Mouse (Mus musculus): Measurements from ENCODE around the gene Adarb1.

The Adarb1 gene

GRCm38 (mm10) chr10:77438021-77438420, 20.0 kb upstream of the Adarb1 start:
- no peak for DNase-seq (ENCODE audit: extremely low read depth, low read depth, low spot score)

- DNase-seq (ENCODE audit: extremely low read depth, low read depth, low spot score), result no peak
Observed at GRCm38 (mm10) chr10:77435343-77435742, 17.3 kb upstream of the Adarb1 start.

GRCm38 (mm10) chr10:77434457-77435151, 16.5 kb upstream of the Adarb1 start:
- DNase-seq (ENCODE audit: extremely low read depth, low read depth, low spot score), result no peak

- no peak for DNase-seq (ENCODE audit: extremely low read depth, low read depth, low spot score)
Observed at GRCm38 (mm10) chr10:77434076-77434456, 16.0 kb upstream of the Adarb1 start.

DNA sequence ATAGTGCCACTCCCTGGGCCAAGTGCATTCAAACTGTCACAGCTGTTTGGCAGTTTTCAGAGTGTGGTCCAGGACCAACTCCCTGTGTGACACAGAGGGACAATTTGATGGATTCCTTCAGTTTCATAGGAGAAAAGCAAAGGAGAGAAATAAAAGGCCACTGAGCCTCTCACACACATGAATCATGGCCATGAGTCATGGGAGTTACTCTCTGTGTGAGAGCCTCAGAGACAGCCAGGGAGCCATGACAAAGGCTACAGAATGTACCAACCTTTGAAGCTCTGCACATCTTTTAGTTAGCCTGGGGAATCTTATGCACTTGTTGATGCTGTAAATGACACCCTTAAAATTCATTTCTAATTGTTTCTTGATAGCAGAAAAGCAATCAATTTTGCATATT, 12.7 kb upstream of the Adarb1 start:
- no peak for DNase-seq (ENCODE audit: extremely low read depth, low read depth, low spot score)

- no peak for DNase-seq (ENCODE audit: extremely low read depth, low read depth, low spot score)
Observed at GRCm38 (mm10) chr10:77429921-77430320, 11.9 kb upstream of the Adarb1 start.

DNA sequence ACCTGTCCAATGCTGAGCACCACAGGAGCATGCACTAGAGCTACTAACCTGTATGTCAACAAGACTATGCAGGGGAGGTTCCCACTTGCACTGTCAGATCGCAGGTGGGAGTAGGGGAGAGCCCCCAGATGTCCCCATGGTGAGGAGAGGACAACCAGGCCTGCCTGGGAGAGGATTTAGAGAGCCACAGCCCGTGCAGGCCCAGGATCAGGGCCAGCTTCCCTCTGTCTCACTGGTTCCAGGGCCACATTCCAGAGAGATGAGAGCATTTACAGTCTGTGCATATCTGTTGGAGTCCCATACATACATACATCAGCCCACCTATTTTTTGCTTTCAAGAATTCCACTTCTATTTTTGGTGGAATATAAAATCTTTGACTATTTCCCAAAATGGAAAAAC, 9.5 kb upstream of the Adarb1 start:
- no peak for DNase-seq (ENCODE audit: extremely low read depth, low read depth, low spot score)

GRCm38 (mm10) chr10:77420190-77420589, 2.1 kb upstream of the Adarb1 start:
- DNase-seq (ENCODE audit: extremely low read depth, low read depth, low spot score), result no peak

- no peak for DNase-seq (ENCODE audit: extremely low read depth, low read depth, low spot score)
Observed at GRCm38 (mm10) chr10:77417240-77418102, 599 bp downstream of the Adarb1 start.

DNA sequence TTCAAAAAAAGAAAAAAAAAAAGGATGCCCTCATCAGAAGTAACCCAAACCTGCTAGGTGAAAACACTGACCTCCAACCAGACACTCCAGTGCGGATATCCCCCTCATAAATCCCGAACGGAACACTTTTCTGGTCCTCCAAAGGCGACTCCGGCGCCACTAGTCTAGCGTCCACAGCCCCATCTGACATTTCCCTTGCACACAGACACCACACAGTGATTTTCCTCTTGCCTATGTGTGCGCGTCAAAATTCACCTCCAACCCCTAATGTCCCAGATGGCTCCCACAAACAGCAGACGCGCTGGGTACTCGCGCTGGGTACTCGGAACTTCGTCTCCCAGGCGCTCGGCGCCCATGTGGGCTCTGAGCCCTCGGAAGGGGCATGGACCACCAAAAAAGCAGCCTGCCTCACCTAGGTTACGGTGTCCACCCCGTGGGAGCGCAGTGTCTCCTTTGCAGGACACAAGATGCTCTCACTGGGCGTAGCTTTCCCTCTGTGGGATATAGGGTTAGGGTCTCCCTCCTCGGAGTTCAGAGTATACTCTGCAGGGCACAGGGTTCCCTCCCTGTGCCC, 1.3 kb downstream of the Adarb1 start:
- no peak for DNase-seq (ENCODE audit: extremely low read depth, low read depth, low spot score)

DNA sequence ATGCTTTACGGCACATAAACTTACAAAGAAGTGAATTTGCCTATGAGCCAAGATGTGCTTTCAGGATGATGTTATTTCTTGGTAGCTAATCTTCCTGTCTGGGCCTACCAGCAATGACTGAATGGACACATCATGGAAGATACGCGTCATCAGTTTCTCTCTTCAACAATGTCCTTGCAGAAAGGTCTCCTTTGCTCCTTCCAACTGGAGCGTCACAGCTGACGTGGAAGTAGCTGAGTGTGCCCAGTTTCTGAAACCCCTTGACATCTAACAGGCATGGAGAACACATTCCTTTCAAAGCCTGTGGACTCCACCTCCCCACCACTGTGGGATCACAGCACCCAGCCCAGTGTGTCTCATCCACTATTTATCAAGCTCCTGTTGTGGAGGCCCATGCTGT, 2.2 kb downstream of the Adarb1 start:
- no peak for DNase-seq (ENCODE audit: extremely low read depth, low read depth, low spot score)

DNA sequence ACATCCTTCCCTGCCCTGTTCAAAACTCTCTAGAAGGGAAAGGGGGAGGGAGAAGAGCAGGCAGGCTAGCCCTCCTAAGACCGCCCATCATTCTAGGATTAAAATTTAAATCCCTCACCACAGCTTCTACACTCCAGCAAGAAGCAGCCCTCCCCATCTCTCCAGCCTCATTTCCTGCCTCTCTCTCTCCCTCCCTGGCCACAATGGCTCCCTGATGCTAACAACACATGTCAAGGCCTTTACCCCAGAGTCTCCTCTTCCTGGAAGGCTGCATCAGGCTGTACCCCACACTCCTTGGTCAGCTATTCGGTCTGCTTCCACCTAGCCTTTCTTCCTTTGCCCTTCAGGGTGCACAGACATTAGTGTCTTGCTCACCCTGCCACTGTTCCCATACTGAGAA, 4.3 kb downstream of the Adarb1 start:
- DNase-seq (ENCODE audit: extremely low read depth, low read depth, low spot score), result no peak

DNA sequence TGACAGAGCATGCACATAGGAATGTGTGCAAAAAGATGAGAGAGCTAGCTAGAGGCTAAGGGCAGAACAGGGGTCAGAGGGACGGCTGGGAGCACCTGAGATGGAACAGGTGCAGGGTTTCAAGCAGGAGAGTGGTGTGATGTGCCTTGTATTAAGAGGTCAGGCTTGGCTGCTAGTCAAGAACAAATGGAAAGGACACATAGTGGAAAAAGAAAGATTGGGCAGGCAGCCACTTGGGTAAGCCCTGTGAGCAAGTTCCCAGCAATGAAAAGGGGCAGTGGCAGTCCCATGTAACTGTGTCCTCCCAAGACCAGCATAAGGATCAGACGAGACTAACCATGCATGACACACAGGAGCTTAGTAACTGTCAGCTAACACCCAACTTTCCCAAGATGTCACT, 8.9 kb downstream of the Adarb1 start:
- no peak for DNase-seq (ENCODE audit: extremely low read depth, low read depth, low spot score)

DNA sequence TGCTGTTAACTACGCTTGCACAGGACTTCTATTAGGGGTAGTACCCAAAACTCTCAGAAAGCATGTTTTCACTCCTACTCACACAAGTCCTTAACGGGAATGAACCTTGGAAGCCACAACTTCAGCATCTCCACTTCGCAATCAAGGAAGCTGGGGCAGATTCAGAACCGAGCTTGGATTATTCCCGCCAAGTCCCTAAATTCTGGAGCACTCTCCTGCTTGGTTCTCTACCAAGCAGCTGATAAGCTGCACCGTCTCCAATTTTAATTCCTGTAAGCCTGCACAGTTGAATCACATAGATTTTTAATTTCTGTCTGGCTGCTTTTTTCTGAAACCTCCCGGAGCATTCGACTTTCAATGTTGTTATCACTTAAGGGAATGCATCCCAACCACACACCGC, 9.8 kb downstream of the Adarb1 start:
- no peak for DNase-seq (ENCODE audit: extremely low read depth, low read depth, low spot score)

DNA sequence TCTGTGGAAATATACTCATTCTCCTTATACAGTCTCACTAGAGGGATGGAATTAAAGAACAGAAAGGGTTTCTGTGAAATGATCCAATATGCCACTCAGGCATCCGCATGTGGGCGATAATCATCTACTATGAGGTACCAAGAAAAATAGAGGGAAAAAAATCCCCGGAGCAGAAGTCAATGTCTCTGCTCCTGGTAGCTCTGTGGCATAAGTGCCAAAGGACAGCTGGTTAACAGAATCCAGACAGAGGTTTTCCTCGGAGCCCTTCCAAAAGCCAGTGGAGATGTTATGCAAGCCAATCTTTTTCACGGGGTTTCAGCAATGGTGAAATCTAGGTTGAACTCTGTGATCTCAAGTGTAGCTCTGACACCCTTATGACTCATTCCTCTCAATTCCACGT, 11.6 kb downstream of the Adarb1 start:
- peak; percentile 51 for DNase-seq (ENCODE audit: extremely low read depth, low read depth, low spot score)

DNA sequence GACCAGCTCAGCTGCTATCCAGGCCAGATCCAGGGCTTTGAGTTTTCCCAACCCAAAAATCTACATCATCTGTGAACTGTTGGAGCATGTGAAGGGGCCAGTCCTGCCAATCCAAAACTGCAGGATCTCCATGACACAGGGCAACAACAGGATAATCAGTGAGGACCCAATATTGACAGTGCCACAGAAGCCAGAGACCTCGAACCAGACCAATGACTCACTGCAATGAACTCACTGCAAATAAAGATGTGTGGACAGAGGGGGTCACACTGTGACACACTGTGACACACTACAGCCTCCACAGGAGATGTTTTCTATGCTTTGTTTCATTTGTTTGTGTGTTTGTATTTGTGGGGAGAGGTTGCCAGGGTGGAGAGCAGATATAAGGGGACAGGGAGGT, 15.6 kb downstream of the Adarb1 start:
- DNase-seq (ENCODE audit: extremely low read depth, low read depth, low spot score), result no peak

DNA sequence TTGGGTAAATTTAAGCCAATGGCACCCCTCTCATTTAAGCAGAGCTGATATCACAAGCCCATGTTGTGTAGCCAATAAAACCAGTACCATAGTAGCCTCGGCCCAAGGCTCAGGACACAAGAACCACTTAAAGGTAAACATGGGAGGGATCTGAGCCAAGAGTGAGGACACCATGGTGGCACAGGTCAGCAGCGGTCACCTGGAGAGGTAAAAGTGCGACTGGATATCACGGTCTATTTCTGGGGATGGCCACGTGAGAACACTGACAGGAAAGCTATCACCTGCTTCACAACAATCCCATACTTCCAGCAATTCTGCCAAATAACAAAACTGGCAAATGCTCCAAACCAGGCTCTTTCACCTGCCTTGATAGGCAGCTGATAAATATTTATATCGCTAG, 17.0 kb downstream of the Adarb1 start:
- no peak for DNase-seq (ENCODE audit: extremely low read depth, low read depth, low spot score)

DNA sequence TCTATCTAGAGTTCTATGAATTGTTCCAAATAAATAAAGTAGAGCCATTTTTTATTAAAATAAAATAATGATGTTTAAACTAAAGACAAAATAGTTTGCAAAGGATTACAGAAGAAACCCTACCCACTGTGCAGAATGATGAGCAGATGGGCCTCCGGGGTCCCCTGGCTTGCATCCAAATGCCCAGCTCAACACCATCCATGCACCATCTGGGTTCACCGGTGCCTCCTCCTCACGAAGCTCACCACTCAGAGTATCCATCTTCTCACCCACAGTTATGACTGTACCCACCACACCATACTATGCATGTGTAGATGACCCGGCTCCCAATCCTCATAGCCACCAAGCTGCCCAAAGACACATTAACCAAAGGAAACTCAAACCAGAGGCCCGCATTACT, 18.1 kb downstream of the Adarb1 start:
- no peak for DNase-seq (ENCODE audit: extremely low read depth, low read depth, low spot score)

DNA sequence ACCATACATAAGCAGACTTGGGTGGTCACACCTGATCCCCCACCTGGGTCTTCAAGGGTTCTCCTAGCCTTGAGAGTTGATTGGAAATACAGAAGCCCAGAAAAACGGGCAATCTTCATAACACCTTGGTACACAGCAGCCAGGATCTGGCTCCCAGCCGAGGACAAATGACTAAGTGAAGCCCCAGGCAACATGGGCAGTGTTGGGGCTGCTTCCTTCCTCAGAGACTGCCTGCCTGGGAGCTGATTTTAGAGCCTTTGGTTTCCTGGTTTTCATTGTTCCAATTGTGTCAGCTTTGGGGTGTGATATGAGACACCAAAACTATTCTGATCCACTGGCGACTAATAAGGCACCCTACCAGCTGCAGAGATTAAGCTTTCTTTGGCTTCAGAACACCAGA, 20.0 kb downstream of the Adarb1 start:
- DNase-seq (ENCODE audit: extremely low read depth, low read depth, low spot score), result no peak

DNA sequence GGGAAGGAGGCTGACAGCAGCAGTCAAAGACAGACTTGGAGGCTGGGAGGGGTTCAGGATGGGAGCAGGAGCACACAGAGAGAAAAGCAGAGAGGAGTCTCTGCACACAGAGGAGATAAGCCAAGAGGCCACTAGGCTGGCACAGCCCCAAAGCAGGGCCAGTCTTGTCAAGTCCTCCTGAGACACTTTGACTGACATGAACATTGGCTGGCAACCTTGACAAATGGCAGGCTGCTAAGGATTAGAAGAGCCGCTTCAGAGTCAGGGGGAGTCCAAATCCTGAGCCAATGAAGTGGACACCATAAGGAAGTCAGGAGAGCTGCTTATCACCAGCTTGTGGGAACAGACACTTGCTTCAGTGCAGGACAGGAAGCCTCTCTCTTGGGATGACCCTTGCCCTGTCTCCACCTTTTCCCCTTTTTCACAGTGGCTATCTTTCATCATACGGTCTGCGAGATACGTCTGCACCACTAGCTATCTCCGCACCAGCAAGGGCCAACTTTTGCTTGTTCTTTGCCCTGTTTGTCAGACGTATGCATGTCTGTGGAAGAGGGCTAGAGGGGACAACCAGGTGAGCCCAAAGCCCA, 20.9 kb downstream of the Adarb1 start:
- no peak for DNase-seq (ENCODE audit: extremely low read depth, low read depth, low spot score)

DNA sequence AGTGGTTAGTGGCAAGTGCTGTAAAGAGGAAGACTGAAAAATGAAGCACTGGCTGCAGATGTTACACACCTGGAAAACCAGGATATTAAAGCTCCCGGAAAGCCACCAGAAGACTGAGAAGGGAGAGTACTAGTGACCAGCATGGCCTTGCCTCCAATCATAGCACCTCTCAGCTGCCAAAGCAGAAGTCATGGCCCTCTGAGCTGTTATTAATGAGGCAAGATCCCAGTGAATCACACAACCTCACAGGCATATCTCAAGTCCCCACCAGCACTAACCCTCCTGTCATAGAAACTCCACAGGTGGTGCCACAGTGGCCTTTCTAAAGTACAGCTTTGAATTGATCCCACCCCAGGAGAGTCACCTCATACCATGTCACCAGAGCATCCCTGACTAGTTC, 22.1 kb downstream of the Adarb1 start:
- DNase-seq (ENCODE audit: extremely low read depth, low read depth, low spot score), result no peak

DNA sequence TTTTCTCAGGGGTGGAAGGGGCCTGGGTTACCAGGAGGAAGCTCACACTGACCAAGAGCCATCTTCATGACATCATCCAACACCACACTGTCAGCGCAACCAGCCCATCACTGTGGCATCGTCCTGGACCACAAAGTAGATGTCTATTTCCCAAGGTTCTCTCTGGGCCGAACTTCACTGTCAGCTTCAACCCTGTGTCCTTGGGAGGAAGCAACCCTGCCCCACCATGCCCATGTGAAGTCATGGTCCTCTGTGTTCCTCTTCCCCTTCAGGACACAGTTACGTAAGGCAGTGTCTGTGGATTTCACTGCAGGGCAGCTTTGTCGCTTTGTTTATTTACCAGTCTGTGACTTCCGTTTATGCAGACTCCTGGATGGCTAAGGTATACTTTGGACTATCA, 27.0 kb downstream of the Adarb1 start:
- no peak for DNase-seq (ENCODE audit: extremely low read depth, low read depth, low spot score)
